Mouse (Mus musculus): ENCODE results near the gene Vmn1r149. TPM values are rescaled to one million over a fixed set of nuclear protein-coding genes. Genes with fewer than 3 reads are reported as not detected.
"Not testable (repeated sequence)": the region's sequence is repeated elsewhere in the genome, so short reads cannot be mapped to it uniquely, and the experiment has no call there.

The Vmn1r149 gene
- not detected in 2 replicates for polyA plus RNA-seq (2016; fragmentation: Nextera tagmentation; extraction: Ambion mirVana)

- not testable (repeated sequence) for H3K4me1 ChIP-seq; H3K4me2 ChIP-seq (replicated peaks); H3K4me3 ChIP-seq; ATAC-seq (ENCODE audit: low FRiP score, low read depth); H3K9me3 ChIP-seq; H3K36me3 ChIP-seq; H3K27ac ChIP-seq (replicated peaks); H3K27me3 ChIP-seq; H3K9ac ChIP-seq (replicated peaks)
- WGBS = no CpG with 5 or more reads among the region's 2 CpGs
Observed at GRCm38 (mm10) chr7:22438129-22438528, at the start of gene Vmn1r149. Vmn1r149 (minus strand) TSS chr7:22438229.

GRCm38 (mm10) chr7:22463975-22464374 is 25.9 kb upstream of the Vmn1r149 start, which contains the start of gene Gm10665:
Gm10665 (minus strand) TSS chr7:22464075.
- H3K27me3 ChIP-seq; H3K4me2 ChIP-seq (replicated peaks); H3K9ac ChIP-seq (replicated peaks); H3K27ac ChIP-seq (replicated peaks); H3K4me1 ChIP-seq; H3K36me3 ChIP-seq; H3K9me3 ChIP-seq; H3K4me3 ChIP-seq; ATAC-seq (ENCODE audit: low FRiP score, low read depth): not testable (repeated sequence)
- no CpG with 5 or more reads among the region's 5 CpGs for WGBS

- no CpG with 5 or more reads among the region's 3 CpGs for WGBS
- not testable (repeated sequence) for H3K4me2 ChIP-seq (replicated peaks); H3K9me3 ChIP-seq
Observed at GRCm38 (mm10) chr7:22413283-22413682, 24.7 kb downstream of the Vmn1r149 start, which contains the start of gene Vmn1r148. Vmn1r148 (plus strand) TSS chr7:22413583.

More at GRCm38 (mm10) chr7:22413283-22413682, 24.7 kb downstream of the Vmn1r149 start, which contains the start of gene Vmn1r148:
- H3K36me3 ChIP-seq; ATAC-seq (ENCODE audit: low FRiP score, low read depth); H3K4me3 ChIP-seq; H3K4me1 ChIP-seq; H3K27ac ChIP-seq (replicated peaks); H3K9ac ChIP-seq (replicated peaks); H3K27me3 ChIP-seq: not testable (repeated sequence)

Other genes starting within 250 kb of the Vmn1r149 start
- not detected in 2 replicates for gene Vmn1r143, start 248.9 kb downstream of the Vmn1r149 start, polyA plus RNA-seq (2016; fragmentation: Nextera tagmentation; extraction: Ambion mirVana)
- gene Gm8653, start 237.0 kb downstream of the Vmn1r149 start, polyA plus RNA-seq (2016; fragmentation: Nextera tagmentation; extraction: Ambion mirVana) = not detected in 2 replicates
- gene Gm8453, start 208.7 kb downstream of the Vmn1r149 start, polyA plus RNA-seq (2016; fragmentation: Nextera tagmentation; extraction: Ambion mirVana) = not detected in 2 replicates
- not detected in 2 replicates for gene Gm4187, start 108.5 kb downstream of the Vmn1r149 start, polyA plus RNA-seq (2016; fragmentation: Nextera tagmentation; extraction: Ambion mirVana)
- not detected in 2 replicates for gene Gm8660, start 67.2 kb downstream of the Vmn1r149 start, polyA plus RNA-seq (2016; fragmentation: Nextera tagmentation; extraction: Ambion mirVana)
- not detected in 2 replicates for gene Vmn1r148, start 24.6 kb downstream of the Vmn1r149 start, polyA plus RNA-seq (2016; fragmentation: Nextera tagmentation; extraction: Ambion mirVana)
- gene Gm10665, start 25.8 kb upstream of the Vmn1r149 start, polyA plus RNA-seq (2016; fragmentation: Nextera tagmentation; extraction: Ambion mirVana) = not detected in 2 replicates
- not detected in 2 replicates for gene Vmn1r151, start 61.4 kb upstream of the Vmn1r149 start, polyA plus RNA-seq (2016; fragmentation: Nextera tagmentation; extraction: Ambion mirVana)
- gene Vmn1r152, start 84.7 kb upstream of the Vmn1r149 start, polyA plus RNA-seq (2016; fragmentation: Nextera tagmentation; extraction: Ambion mirVana) = not detected in 2 replicates
- gene Gm8677, start 96.7 kb upstream of the Vmn1r149 start, polyA plus RNA-seq (2016; fragmentation: Nextera tagmentation; extraction: Ambion mirVana) = not detected in 2 replicates
- not detected in 2 replicates for gene Gm4201, start 127.1 kb upstream of the Vmn1r149 start, polyA plus RNA-seq (2016; fragmentation: Nextera tagmentation; extraction: Ambion mirVana)
- not detected in 2 replicates for gene Gm4565, start 149.9 kb upstream of the Vmn1r149 start, polyA plus RNA-seq (2016; fragmentation: Nextera tagmentation; extraction: Ambion mirVana)
- gene Vmn1r155, start 219.8 kb upstream of the Vmn1r149 start, polyA plus RNA-seq (2016; fragmentation: Nextera tagmentation; extraction: Ambion mirVana) = not detected in 2 replicates

Data from midbrain, embryonic 12.5 days (tissue).